ENCODE assay signal across 18 mouse cellular contexts in the genomic region with DNA sequence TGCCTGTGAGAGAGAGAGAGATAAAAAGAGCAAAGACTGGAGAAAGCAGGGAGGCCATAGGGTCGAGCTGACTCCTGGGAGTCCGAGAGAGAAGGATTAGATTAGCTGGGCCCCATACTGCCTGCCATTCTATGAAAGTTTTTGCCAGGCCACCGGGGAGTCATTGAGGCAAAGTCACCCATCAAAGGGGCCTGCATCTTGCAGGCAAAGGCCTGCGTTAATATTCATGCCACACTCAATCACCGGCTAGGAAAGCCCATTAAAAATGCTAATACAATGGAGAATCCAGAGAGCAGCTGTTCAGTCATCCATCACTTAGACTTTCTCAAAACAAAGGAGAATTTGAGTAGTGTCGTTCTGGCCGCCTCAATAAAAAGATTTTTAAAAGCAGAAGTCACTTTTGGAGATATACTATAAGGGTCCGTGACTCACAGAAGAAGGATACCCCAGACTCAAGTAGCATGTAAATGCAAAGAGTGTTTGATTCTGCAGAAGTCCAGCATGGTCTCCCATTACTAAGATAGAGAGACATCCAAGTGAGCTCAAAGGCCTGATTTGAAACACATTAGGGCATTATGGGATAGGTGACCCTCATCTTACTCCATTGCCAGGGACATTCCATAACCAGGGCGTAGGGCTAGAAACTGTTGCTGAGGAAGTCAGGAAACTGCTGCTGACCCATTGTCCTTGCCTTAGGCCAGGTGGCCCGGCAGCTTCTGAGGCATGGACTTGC. TPM values are rescaled to one million over a fixed set of nuclear protein-coding genes. Genes with fewer than 3 reads are reported as not detected.
DNase-seq lines count a peak whose midpoint lies in the region; ATAC-seq lines count a peak whose summit lies in the region.
"Had no signal": no experiment of that assay in that cellular context is flagged by ENCODE, and none has a peak within 500 bp of the region (broad histone marks: within the 10 kb centered on the region; RNA-seq: fewer than 3 reads in every experiment).

No protein-coding gene starts in this region.

- 34% methylated on average over 10 of the region's 10 CpGs for WGBS in forebrain, embryonic 12.5 days
- WGBS in forebrain, embryonic 10.5 days = 50% methylated on average over 10 of the region's 10 CpGs

- H3K9me3 ChIP-seq in forebrain, embryonic 12.5 days = no peaks in the 10 kb centered on the region
- no peaks in the 10 kb centered on the region for H3K9me3 ChIP-seq in forebrain, embryonic 10.5 days
- H3K9me3 ChIP-seq: embryonic facial prominence, embryonic 15.5 days; limb, embryonic 10.5 days; liver, embryonic 12.5 days; lung, embryonic 15.5 days; stomach, embryonic 15.5 days had no signal

- DNase-seq in forebrain, embryonic 10.5 days (ENCODE audit: extremely low spot score, low spot score) = no peak
- peak; percentile 20 for DNase-seq in testis, postnatal 10 days (ENCODE audit: low spot score)
- DNase-seq in testis, postnatal 14 days (ENCODE audit: low spot score) = no peak
- peak; percentile 59 for DNase-seq in mesoderm, embryonic 11.5 days (ENCODE audit: low read depth, low spot score)
- no peak for DNase-seq in lung, postnatal 10 days
- DNase-seq in frontal cortex, adult 2 months (ENCODE audit: extremely low spot score in 1 of 2, low spot score in 1 of 2) = no peak
- DNase-seq: adrenal gland, postnatal 25 days; cerebellum, postnatal 14 days; right cerebral cortex, adult 18-20 months; spleen, adult 18-20 months; thymus, postnatal 25 days had no signal

- H3K4me3 ChIP-seq in forebrain, embryonic 12.5 days (replicated peaks) = no peak overlapping the region
- no peak overlapping the region for H3K4me3 ChIP-seq in forebrain, embryonic 10.5 days
- H3K4me3 ChIP-seq: embryonic facial prominence, embryonic 15.5 days; limb, embryonic 10.5 days; liver, embryonic 12.5 days; lung, embryonic 15.5 days; stomach, embryonic 15.5 days had no signal

- H3K9ac ChIP-seq in forebrain, embryonic 12.5 days = no peak overlapping the region
- H3K9ac ChIP-seq: embryonic facial prominence, embryonic 15.5 days; liver, embryonic 12.5 days; lung, embryonic 15.5 days; stomach, embryonic 15.5 days had no signal

- ATAC-seq in forebrain, embryonic 12.5 days (ENCODE audit: low FRiP score) = 0 out of 2 replicates have a peak, but pooled peaks have one; percentile 20
- ATAC-seq in megakaryocyte-erythroid progenitor cell, adult 5-6 weeks (replicated peaks; ENCODE audit: low FRiP score, low TSS enrichment, poor library complexity, severe bottlenecking) = no peak
- ATAC-seq: liver, embryonic 12.5 days had no signal

- H3K36me3 ChIP-seq in forebrain, embryonic 12.5 days (replicated peaks) = no peaks in the 10 kb centered on the region
- no peaks in the 10 kb centered on the region for H3K36me3 ChIP-seq in forebrain, embryonic 10.5 days (replicated peaks)
- H3K36me3 ChIP-seq: embryonic facial prominence, embryonic 15.5 days; limb, embryonic 10.5 days; liver, embryonic 12.5 days; lung, embryonic 15.5 days; stomach, embryonic 15.5 days had no signal

- no peaks in the 10 kb centered on the region for H3K27me3 ChIP-seq in forebrain, embryonic 12.5 days
- no peaks in the 10 kb centered on the region for H3K27me3 ChIP-seq in forebrain, embryonic 10.5 days (ENCODE audit: poor library complexity, severe bottlenecking)
- H3K27me3 ChIP-seq: embryonic facial prominence, embryonic 15.5 days; liver, embryonic 12.5 days; lung, embryonic 15.5 days; stomach, embryonic 15.5 days had no signal

- H3K4me2 ChIP-seq in forebrain, embryonic 12.5 days = no peak overlapping the region
- H3K4me2 ChIP-seq: embryonic facial prominence, embryonic 15.5 days; liver, embryonic 12.5 days; lung, embryonic 15.5 days; stomach, embryonic 15.5 days had no signal

- peaks cover 10% of the 10 kb centered on the region for H3K4me1 ChIP-seq in forebrain, embryonic 12.5 days
- H3K4me1 ChIP-seq in forebrain, embryonic 10.5 days = peaks cover 7% of the 10 kb centered on the region
- H3K4me1 ChIP-seq: embryonic facial prominence, embryonic 15.5 days; limb, embryonic 10.5 days; liver, embryonic 12.5 days; lung, embryonic 15.5 days; stomach, embryonic 15.5 days had no signal

- no peak overlapping the region for H3K27ac ChIP-seq in forebrain, embryonic 12.5 days
- H3K27ac ChIP-seq in forebrain, embryonic 10.5 days = no peak overlapping the region
- H3K27ac ChIP-seq: embryonic facial prominence, embryonic 15.5 days; limb, embryonic 10.5 days; liver, embryonic 12.5 days; lung, embryonic 15.5 days; stomach, embryonic 15.5 days had no signal

RNA-seq across cellular contexts. Expression of a gene that starts 53.7 kb away (rescaled TPM):
- polyA plus RNA-seq in forebrain, embryonic 12.5 days (2016; fragmentation: Nextera tagmentation; extraction: Ambion mirVana) = not detected in 2 replicates
- 0.11 and 0.15 TPM in 2 replicates for polyA plus RNA-seq in forebrain, embryonic 10.5 days (2016; fragmentation: Nextera tagmentation; extraction: Ambion mirVana)
- total RNA-seq in megakaryocyte-erythroid progenitor cell, adult 5-6 weeks (2014; fragmentation: Nextera tagmentation) = 3.7 and 17.0 TPM in 2 replicates
- total RNA-seq in megakaryocyte-erythroid progenitor cell, adult 5-6 weeks (2017) = 0.50 and 3.5 TPM in 2 replicates
- 0.32 and 0.44 TPM in 2 replicates for polyA plus RNA-seq in frontal cortex, adult 2 months (2012; rRNA removed)
- polyA plus RNA-seq: limb, embryonic 10.5 days had no signal

RNA-seq across cellular contexts. Expression of a gene that starts 57.2 kb away (rescaled TPM):
- 61.9 and 63.2 TPM in 2 replicates for polyA plus RNA-seq in forebrain, embryonic 12.5 days (2016; fragmentation: Nextera tagmentation; extraction: Ambion mirVana)
- polyA plus RNA-seq in forebrain, embryonic 10.5 days (2016; fragmentation: Nextera tagmentation; extraction: Ambion mirVana) = 40.6 and 41.7 TPM in 2 replicates
- 1.6 and 1.9 TPM in 2 replicates for total RNA-seq in megakaryocyte-erythroid progenitor cell, adult 5-6 weeks (2014; fragmentation: Nextera tagmentation)
- 0.42 and 2.6 TPM in 2 replicates for total RNA-seq in megakaryocyte-erythroid progenitor cell, adult 5-6 weeks (2017)
- 11.5 and 13.4 TPM in 2 replicates for polyA plus RNA-seq in frontal cortex, adult 2 months (2012; rRNA removed)

Comparison
In these comparisons a context has a peak if more than half of its experiments do, and no peak if none do; other contexts are left out.
1. DNase-seq: peak in testis, postnatal 10 days (single experiment) and mesoderm, embryonic 11.5 days (single experiment); none in forebrain, embryonic 10.5 days (single experiment), testis, postnatal 14 days (single experiment), lung, postnatal 10 days (single experiment) and frontal cortex, adult 2 months (0 of 2).